Mouse (Mus musculus) kidney, adult 2 months (tissue): Measurements from ENCODE around the gene Fry.

Experiments
- CTCF ChIP-seq: fragments of 200-500 bp; conservative IDR thresholded peaks from 2 replicates; pipeline ENCODE4 v1.5.1; 2011; ENCODE audit warnings: low read depth, mild to moderate bottlenecking, control low read depth, low read length, moderate library complexity, mixed read lengths; ENCODE audit not compliant: insufficient read depth, insufficient read length
- POLR2A ChIP-seq: fragments of 200-500 bp; IDR thresholded peaks from one replicate; pipeline ENCODE4 v1.6.1; 2011; ENCODE audit warnings: low read depth, low read length, control low read depth

GRCm38 (mm10) chr5:150279387-150279786 lies 160.9 kb downstream of the Fry start:
- TF ChIP-seq CTCF = no peak
- no peak for TF ChIP-seq POLR2A
